Mouse (Mus musculus): ENCODE measurements around the gene Snx9. TPM values are rescaled to one million over a fixed set of nuclear protein-coding genes. Genes with fewer than 3 reads are reported as not detected.

Gene Snx9
- polyA plus RNA-seq, 1 experiment from 2014 or later: 22.9 TPM

- no peak overlapping the region for H3K27ac ChIP-seq (ENCODE audit: low read depth, low read length)
- ATAC-seq (ENCODE audit: insufficient read depth, low FRiP score, low TSS enrichment): no peak
- H3K4me2 ChIP-seq (ENCODE audit: low read depth): no peak overlapping the region
Observed at GRCm38 (mm10) chr17:5822541-5822940, 18.6 kb upstream of the Snx9 start.

GRCm38 (mm10) chr17:5823032-5823431 is 18.1 kb upstream of the Snx9 start:
- ATAC-seq (ENCODE audit: insufficient read depth, low FRiP score, low TSS enrichment): no peak
- Histone ChIP-seq H3K27me3 (ENCODE audit: control insufficient read depth, insufficient read depth, low read length) (no peaks in the 10 kb centered on the region), H3K4me2 (ENCODE audit: low read depth) (no peak overlapping the region)

More at GRCm38 (mm10) chr17:5822541-5822940, 18.6 kb upstream of the Snx9 start:
- Histone ChIP-seq H3K27me3 (ENCODE audit: control insufficient read depth, insufficient read depth, low read length) (no peaks in the 10 kb centered on the region), H3K4me1 (ENCODE audit: control insufficient read depth, insufficient read depth, low read length) (no peaks in the 10 kb centered on the region), H3K4me3 (ENCODE audit: low read depth, low read length) (no peak overlapping the region), H3K9ac (ENCODE audit: low read length) (no peak overlapping the region), H3K9me3 (ENCODE audit: control insufficient read depth, low read length) (no peaks in the 10 kb centered on the region), H3K36me3 (ENCODE audit: control insufficient read depth, insufficient read depth, low read length) (no peaks in the 10 kb centered on the region)
- no peak for DNase-seq (ENCODE audit: low spot score)
- 61% methylated on average over 2 of the region's 2 CpGs for WGBS

GRCm38 (mm10) chr17:5827836-5828582 is 13.1 kb upstream of the Snx9 start:
- 18% methylated on average over 14 of the region's 15 CpGs for WGBS
- no peaks in the 10 kb centered on the region for H3K36me3 ChIP-seq (ENCODE audit: control insufficient read depth, insufficient read depth, low read length)
- peak overlapping the region; percentile 24; the same call in 1 of the 2 replicates for H3K4me2 ChIP-seq (ENCODE audit: low read depth)

More at GRCm38 (mm10) chr17:5823032-5823431, 18.1 kb upstream of the Snx9 start:
- Histone ChIP-seq H3K36me3 (ENCODE audit: control insufficient read depth, insufficient read depth, low read length) (no peaks in the 10 kb centered on the region), H3K4me1 (ENCODE audit: control insufficient read depth, insufficient read depth, low read length) (no peaks in the 10 kb centered on the region), H3K9ac (ENCODE audit: low read length) (no peak overlapping the region), H3K4me3 (ENCODE audit: low read depth, low read length) (no peak overlapping the region), H3K9me3 (ENCODE audit: control insufficient read depth, low read length) (no peaks in the 10 kb centered on the region), H3K27ac (ENCODE audit: low read depth, low read length) (no peak overlapping the region)
- no peak for DNase-seq (ENCODE audit: low spot score)
- WGBS: 84% methylated on average over 11 of the region's 11 CpGs

GRCm38 (mm10) chr17:5828583-5828836 is 12.6 kb upstream of the Snx9 start:
- Histone ChIP-seq H3K9me3 (ENCODE audit: control insufficient read depth, low read length) (no peaks in the 10 kb centered on the region), H3K4me3 (ENCODE audit: low read depth, low read length) (no peak overlapping the region), H3K27ac (ENCODE audit: low read depth, low read length) (no peak overlapping the region), H3K27me3 (ENCODE audit: control insufficient read depth, insufficient read depth, low read length) (no peaks in the 10 kb centered on the region), H3K4me2 (ENCODE audit: low read depth) (no peak overlapping the region), H3K36me3 (ENCODE audit: control insufficient read depth, insufficient read depth, low read length) (no peaks in the 10 kb centered on the region), H3K4me1 (ENCODE audit: control insufficient read depth, insufficient read depth, low read length) (no peaks in the 10 kb centered on the region), H3K9ac (ENCODE audit: low read length) (no peak overlapping the region)
- WGBS: 27% methylated on average over 3 of the region's 3 CpGs
- no peak for DNase-seq (ENCODE audit: low spot score)
- ATAC-seq (ENCODE audit: insufficient read depth, low FRiP score, low TSS enrichment): no peak

More at GRCm38 (mm10) chr17:5827836-5828582, 13.1 kb upstream of the Snx9 start:
- no peak overlapping the region for H3K9ac ChIP-seq (ENCODE audit: low read length)
- ATAC-seq (ENCODE audit: insufficient read depth, low FRiP score, low TSS enrichment) (no peak), DNase-seq (ENCODE audit: low spot score) (peak; percentile 34)
- H3K27me3 ChIP-seq (ENCODE audit: control insufficient read depth, insufficient read depth, low read length): no peaks in the 10 kb centered on the region
- no peaks in the 10 kb centered on the region for H3K4me1 ChIP-seq (ENCODE audit: control insufficient read depth, insufficient read depth, low read length)
- no peak overlapping the region for H3K4me3 ChIP-seq (ENCODE audit: low read depth, low read length)
- no peak overlapping the region for H3K27ac ChIP-seq (ENCODE audit: low read depth, low read length)
- H3K9me3 ChIP-seq (ENCODE audit: control insufficient read depth, low read length): no peaks in the 10 kb centered on the region

- WGBS: 73% methylated on average over 3 of the region's 3 CpGs
- Histone ChIP-seq H3K9ac (ENCODE audit: low read length) (no peak overlapping the region), H3K36me3 (ENCODE audit: control insufficient read depth, insufficient read depth, low read length) (no peaks in the 10 kb centered on the region), H3K4me1 (ENCODE audit: control insufficient read depth, insufficient read depth, low read length) (no peaks in the 10 kb centered on the region), H3K27ac (ENCODE audit: low read depth, low read length) (no peak overlapping the region), H3K27me3 (ENCODE audit: control insufficient read depth, insufficient read depth, low read length) (no peaks in the 10 kb centered on the region), H3K4me2 (ENCODE audit: low read depth) (no peak overlapping the region), H3K4me3 (ENCODE audit: low read depth, low read length) (no peak overlapping the region), H3K9me3 (ENCODE audit: control insufficient read depth, low read length) (no peaks in the 10 kb centered on the region)
- DNase-seq (ENCODE audit: low spot score): no peak
- ATAC-seq (ENCODE audit: insufficient read depth, low FRiP score, low TSS enrichment): no peak
Observed at GRCm38 (mm10) chr17:5828944-5829343, 12.2 kb upstream of the Snx9 start.

- Histone ChIP-seq H3K27ac (ENCODE audit: low read depth, low read length) (no peak overlapping the region), H3K27me3 (ENCODE audit: control insufficient read depth, insufficient read depth, low read length) (no peaks in the 10 kb centered on the region), H3K4me3 (ENCODE audit: low read depth, low read length) (no peak overlapping the region), H3K9ac (ENCODE audit: low read length) (no peak overlapping the region), H3K4me2 (ENCODE audit: low read depth) (no peak overlapping the region), H3K9me3 (ENCODE audit: control insufficient read depth, low read length) (no peaks in the 10 kb centered on the region), H3K4me1 (ENCODE audit: control insufficient read depth, insufficient read depth, low read length) (no peaks in the 10 kb centered on the region), H3K36me3 (ENCODE audit: control insufficient read depth, insufficient read depth, low read length) (no peaks in the 10 kb centered on the region)
- DNase-seq (ENCODE audit: low spot score) (no peak), ATAC-seq (ENCODE audit: insufficient read depth, low FRiP score, low TSS enrichment) (no peak)
- 88% methylated on average over 3 of the region's 3 CpGs for WGBS
Observed at GRCm38 (mm10) chr17:5829930-5830329, 11.2 kb upstream of the Snx9 start.

- H3K9me3 ChIP-seq (ENCODE audit: control insufficient read depth, low read length): no peaks in the 10 kb centered on the region
- H3K27ac ChIP-seq (ENCODE audit: low read depth, low read length): no peak overlapping the region
- 91% methylated on average over 2 of the region's 2 CpGs for WGBS
- no peak overlapping the region for H3K9ac ChIP-seq (ENCODE audit: low read length)
- H3K4me2 ChIP-seq (ENCODE audit: low read depth): no peak overlapping the region
- H3K4me3 ChIP-seq (ENCODE audit: low read depth, low read length): no peak overlapping the region
- DNase-seq (ENCODE audit: low spot score) (no peak), ATAC-seq (ENCODE audit: insufficient read depth, low FRiP score, low TSS enrichment) (no peak)
- no peaks in the 10 kb centered on the region for H3K27me3 ChIP-seq (ENCODE audit: control insufficient read depth, insufficient read depth, low read length)
- H3K4me1 ChIP-seq (ENCODE audit: control insufficient read depth, insufficient read depth, low read length): no peaks in the 10 kb centered on the region
- H3K36me3 ChIP-seq (ENCODE audit: control insufficient read depth, insufficient read depth, low read length): no peaks in the 10 kb centered on the region
Observed at GRCm38 (mm10) chr17:5830382-5830781, 10.7 kb upstream of the Snx9 start.

GRCm38 (mm10) chr17:5830832-5831231 is 10.3 kb upstream of the Snx9 start:
- Histone ChIP-seq H3K9me3 (ENCODE audit: control insufficient read depth, low read length) (no peaks in the 10 kb centered on the region), H3K9ac (ENCODE audit: low read length) (no peak overlapping the region), H3K27me3 (ENCODE audit: control insufficient read depth, insufficient read depth, low read length) (no peaks in the 10 kb centered on the region), H3K27ac (ENCODE audit: low read depth, low read length) (no peak overlapping the region), H3K36me3 (ENCODE audit: control insufficient read depth, insufficient read depth, low read length) (no peaks in the 10 kb centered on the region), H3K4me2 (ENCODE audit: low read depth) (no peak overlapping the region), H3K4me1 (ENCODE audit: control insufficient read depth, insufficient read depth, low read length) (no peaks in the 10 kb centered on the region), H3K4me3 (ENCODE audit: low read depth, low read length) (no peak overlapping the region)
- 93% methylated on average over 5 of the region's 5 CpGs for WGBS
- no peak for ATAC-seq (ENCODE audit: insufficient read depth, low FRiP score, low TSS enrichment)
- DNase-seq (ENCODE audit: low spot score): no peak

- Histone ChIP-seq H3K4me1 (ENCODE audit: control insufficient read depth, insufficient read depth, low read length) (no peaks in the 10 kb centered on the region), H3K4me3 (ENCODE audit: low read depth, low read length) (no peak overlapping the region), H3K9me3 (ENCODE audit: control insufficient read depth, low read length) (no peaks in the 10 kb centered on the region), H3K27me3 (ENCODE audit: control insufficient read depth, insufficient read depth, low read length) (no peaks in the 10 kb centered on the region), H3K36me3 (ENCODE audit: control insufficient read depth, insufficient read depth, low read length) (no peaks in the 10 kb centered on the region), H3K27ac (ENCODE audit: low read depth, low read length) (no peak overlapping the region), H3K4me2 (ENCODE audit: low read depth) (no peak overlapping the region), H3K9ac (ENCODE audit: low read length) (no peak overlapping the region)
- WGBS: 85% methylated on average over 1 of the region's 1 CpGs
- DNase-seq (ENCODE audit: low spot score) (no peak), ATAC-seq (ENCODE audit: insufficient read depth, low FRiP score, low TSS enrichment) (no peak)
Observed at GRCm38 (mm10) chr17:5831257-5831806, 9.8 kb upstream of the Snx9 start.
